ENCODE assay signal across 13 mouse cellular contexts in the genomic region with DNA sequence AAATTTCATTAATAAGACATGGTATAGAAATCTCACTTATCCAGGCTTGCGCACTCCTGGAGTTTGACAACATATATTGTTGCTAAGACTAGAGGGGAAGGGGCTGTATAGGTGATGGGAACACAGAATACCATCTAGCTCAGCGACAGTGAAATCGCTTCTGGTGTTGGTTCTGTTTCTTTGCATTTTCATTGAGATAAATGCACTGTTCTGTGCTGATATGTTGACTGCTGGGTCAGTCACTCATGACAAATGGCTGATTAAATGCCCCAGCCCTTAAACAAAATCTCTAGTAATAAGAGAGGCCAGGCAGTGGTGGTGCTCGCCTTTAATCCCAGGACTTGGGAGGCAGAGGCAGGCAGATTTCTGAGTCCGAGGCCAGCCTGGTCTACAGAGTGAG.
"Had no signal": no experiment of that assay in that cellular context is flagged by ENCODE, and none has a peak within 500 bp of the region (broad histone marks: within the 10 kb centered on the region; RNA-seq: fewer than 3 reads in every experiment).

No protein-coding gene starts in this region.

- H3K9me3 ChIP-seq: kidney, embryonic 15.5 days; limb, embryonic 10.5 days; megakaryocyte, embryonic 14.5 days; midbrain, embryonic 12.5 days; neural tube, embryonic 13.5 days had no signal

- H3K27me3 ChIP-seq: kidney, embryonic 15.5 days; megakaryocyte, embryonic 14.5 days; neural tube, embryonic 13.5 days had no signal

- H3K4me3 ChIP-seq: kidney, embryonic 15.5 days; left cerebral cortex, adult 2 months; limb, embryonic 10.5 days; megakaryocyte, embryonic 14.5 days; midbrain, embryonic 12.5 days; neural tube, embryonic 13.5 days had no signal

- H3K4me1 ChIP-seq: midbrain, embryonic 12.5 days; neural tube, embryonic 13.5 days had no signal

- H3K27ac ChIP-seq: left cerebral cortex, adult 2 months; limb, embryonic 10.5 days; midbrain, embryonic 12.5 days; neural tube, embryonic 13.5 days had no signal

- DNase-seq: kidney, adult 18-20 months; lung, embryonic 14.5 days; lung, postnatal 10 days; lung, postnatal 4 days; right cerebral cortex, postnatal 14 days; thymus, postnatal 4 days had no signal

- H3K4me2 ChIP-seq: kidney, embryonic 15.5 days; lung, embryonic 14.5 days; midbrain, embryonic 12.5 days; neural tube, embryonic 13.5 days had no signal

- ATAC-seq: midbrain, embryonic 16.5 days had no signal

- H3K36me3 ChIP-seq: kidney, embryonic 15.5 days; limb, embryonic 10.5 days; midbrain, embryonic 12.5 days; neural tube, embryonic 13.5 days had no signal

- H3K9ac ChIP-seq: kidney, embryonic 15.5 days; lung, embryonic 14.5 days; midbrain, embryonic 12.5 days; neural tube, embryonic 13.5 days had no signal
